Mouse (Mus musculus): ENCODE results near the gene Trank1.

Trank1 gene

DNA sequence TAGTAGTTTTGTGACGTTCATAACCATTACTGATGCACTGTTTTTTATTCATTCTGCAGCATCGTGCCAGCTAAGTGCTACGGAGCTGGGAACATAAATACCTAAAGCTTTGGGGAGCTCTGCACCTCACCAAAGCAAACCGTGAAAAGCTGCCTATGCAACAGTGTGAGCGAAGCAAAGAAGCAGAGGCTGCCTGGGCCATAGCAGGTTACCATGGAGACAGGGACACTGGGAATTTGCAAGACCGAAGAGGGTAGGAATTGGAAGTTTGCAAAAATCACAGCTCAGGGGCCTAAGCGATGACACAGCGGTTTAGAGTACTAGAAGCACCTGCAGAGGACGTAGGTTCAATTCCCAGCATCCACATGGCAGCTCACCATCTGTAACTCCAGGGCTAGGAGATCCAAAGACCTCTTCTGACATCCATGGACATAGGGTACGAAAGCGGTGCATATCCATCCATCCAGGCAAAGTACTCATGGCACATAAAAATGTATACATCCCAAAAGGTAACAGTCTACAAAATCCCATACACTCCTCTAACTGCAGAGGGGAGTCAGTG, 20.9 kb upstream of the Trank1 start:
- TF ChIP-seq GATA4 (IDR thresholded peaks at IDR 0.05; ENCODE audit: insufficient replicate concordance, low read length) = no peak

DNA sequence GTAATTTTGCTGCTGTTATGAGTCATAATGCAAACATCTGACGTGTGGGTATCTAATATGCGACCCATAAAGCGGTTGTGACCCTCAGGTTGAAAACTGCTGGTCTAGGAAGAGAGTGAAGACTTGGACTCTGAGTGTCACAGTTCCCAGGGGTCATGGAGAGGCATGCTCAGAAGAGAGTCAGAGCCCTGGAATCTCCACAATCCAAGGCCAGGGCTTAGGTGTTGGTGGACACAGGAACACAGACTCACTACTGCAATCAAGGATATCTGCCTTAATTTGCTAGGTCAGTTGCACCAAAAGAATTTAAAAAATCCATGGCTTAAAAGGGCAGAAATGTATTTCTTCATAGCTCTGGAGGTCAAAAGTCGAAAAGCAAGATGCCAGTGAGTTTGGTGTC, 18.3 kb upstream of the Trank1 start:
- TF ChIP-seq GATA4 (IDR thresholded peaks at IDR 0.05; ENCODE audit: insufficient replicate concordance, low read length) = no peak

DNA sequence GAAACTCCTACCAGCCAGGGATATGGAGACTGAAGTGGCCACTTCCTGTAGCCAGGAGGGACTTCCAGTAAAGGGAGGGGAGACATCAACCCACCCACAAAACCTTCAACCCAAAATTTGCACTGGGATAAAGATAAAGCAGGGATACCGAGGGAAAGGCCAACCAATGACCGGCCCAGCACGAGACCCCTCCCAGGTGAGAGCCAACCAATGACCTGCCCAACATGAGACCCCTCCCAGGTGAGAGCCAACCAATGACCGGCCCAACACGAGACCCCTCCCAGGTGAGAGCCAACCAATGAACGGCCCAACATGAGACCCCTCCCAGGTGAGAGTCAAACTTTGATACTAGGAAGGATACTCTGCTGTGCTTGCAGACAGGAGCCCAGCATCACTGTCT, 16.6 kb upstream of the Trank1 start:
- no peak for TF ChIP-seq GATA4 (IDR thresholded peaks at IDR 0.05; ENCODE audit: insufficient replicate concordance, low read length)

DNA sequence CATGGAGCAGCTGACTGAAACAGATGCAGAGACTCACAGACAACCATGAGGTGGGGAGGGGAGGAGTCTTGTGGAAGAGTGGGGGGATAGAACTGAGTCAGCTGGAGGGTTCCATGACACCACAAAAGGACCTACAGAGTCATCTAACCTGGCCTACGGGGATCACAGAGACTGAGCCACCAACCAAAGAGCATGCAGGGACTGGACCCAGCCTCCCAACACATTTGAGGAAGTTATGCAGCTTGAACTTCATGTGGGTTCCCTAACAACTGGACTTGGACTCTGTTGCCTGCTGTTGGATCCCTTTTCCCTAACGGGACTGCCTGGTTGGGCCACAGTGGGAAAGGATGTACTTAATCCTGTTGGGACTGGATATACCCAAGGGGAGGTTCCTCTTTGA, 16.2 kb upstream of the Trank1 start:
- no peak for TF ChIP-seq GATA4 (IDR thresholded peaks at IDR 0.05; ENCODE audit: insufficient replicate concordance, low read length)

DNA sequence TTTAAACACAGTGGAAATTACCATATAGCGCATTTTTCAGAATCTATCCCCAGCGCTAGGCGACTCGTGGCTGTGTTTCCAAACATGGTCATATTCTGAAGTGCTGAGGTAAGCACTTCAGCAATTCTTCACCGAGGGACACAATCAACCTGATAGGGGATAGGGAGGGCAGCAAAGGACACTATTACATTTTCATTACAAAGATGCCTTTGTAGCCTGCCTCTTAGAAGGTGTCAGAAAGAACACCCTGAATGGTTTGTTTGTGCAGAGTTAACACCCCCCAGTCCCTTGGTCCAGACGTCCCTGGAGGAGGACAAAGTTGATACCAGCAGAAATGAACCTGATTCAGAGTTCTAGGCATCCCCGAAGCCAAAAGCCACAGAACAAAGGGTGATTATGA, 15.1 kb upstream of the Trank1 start:
- no peak for TF ChIP-seq GATA4 (IDR thresholded peaks at IDR 0.05; ENCODE audit: insufficient replicate concordance, low read length)

DNA sequence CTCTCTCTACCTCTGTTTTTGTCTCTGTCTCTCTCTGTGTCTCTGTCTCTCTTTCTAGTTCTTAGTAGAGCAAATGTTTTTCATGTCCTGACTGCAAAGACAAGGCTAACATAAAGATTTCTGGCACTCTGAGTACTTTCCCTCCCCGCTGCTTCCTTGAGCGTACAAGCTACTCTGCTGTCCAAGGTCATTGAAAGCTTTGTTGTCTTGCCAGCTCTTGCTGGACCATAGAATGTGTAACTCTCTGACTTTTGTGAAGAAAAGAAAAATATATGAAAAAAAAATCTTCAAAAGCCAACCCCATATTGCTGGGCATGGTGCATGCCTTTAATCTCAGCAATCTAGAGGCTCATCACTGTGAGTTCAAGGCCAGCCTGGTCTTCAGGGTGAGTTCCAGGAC, 12.9 kb upstream of the Trank1 start:
- no peak for TF ChIP-seq GATA4 (IDR thresholded peaks at IDR 0.05; ENCODE audit: insufficient replicate concordance, low read length)

DNA sequence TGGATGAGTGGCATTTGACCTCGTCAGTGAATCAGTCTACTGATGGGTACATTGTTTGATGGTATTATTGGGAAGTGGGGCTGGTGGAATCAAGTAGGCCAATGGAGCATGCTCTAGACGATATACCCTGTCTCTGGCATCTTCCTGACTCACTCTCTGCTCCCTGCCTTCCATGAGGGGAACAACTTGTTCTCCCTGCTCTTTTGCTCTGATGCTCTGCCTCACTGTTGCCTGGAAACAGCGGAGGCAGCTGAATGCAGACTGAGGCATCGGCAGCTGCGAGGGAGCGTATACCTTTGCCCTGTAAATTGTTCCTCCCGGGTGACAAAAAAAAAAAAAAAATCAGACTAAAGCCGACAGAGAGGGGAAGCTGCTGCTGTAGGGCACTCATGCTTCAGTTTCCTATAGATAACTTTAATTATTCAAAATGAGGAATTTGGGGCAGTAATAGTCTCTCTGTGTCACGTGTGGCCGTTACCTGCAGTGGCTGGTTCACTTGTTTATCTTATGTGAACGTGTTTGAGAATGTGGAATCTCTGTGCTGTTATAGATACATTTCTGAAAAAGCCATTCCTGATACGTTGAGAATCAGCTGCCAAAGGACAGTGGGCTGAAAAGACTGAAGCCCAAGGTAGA, 9.2 kb upstream of the Trank1 start:
- TF ChIP-seq GATA4 (IDR thresholded peaks at IDR 0.05; ENCODE audit: insufficient replicate concordance, low read length) = no peak

DNA sequence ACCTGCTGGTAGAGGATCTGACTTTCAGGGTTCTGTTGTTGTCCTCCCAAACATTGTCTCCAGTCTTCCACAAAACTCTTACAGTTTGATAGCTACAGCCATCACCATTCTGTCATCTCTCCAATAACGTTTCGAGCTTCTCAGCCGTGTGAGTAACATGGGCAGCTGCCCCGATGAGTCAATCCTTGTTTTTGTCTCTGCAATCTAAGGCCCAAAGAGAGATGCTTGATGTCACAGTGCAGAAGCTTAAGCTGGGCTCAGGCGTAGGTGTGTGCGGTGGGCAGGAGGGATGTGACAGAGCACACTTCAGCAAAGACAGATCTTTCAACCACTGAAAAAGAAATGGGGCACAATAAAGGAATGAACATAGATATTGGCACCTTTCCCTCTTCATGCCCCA, 7.5 kb upstream of the Trank1 start:
- TF ChIP-seq GATA4 (IDR thresholded peaks at IDR 0.05; ENCODE audit: insufficient replicate concordance, low read length) = no peak

DNA sequence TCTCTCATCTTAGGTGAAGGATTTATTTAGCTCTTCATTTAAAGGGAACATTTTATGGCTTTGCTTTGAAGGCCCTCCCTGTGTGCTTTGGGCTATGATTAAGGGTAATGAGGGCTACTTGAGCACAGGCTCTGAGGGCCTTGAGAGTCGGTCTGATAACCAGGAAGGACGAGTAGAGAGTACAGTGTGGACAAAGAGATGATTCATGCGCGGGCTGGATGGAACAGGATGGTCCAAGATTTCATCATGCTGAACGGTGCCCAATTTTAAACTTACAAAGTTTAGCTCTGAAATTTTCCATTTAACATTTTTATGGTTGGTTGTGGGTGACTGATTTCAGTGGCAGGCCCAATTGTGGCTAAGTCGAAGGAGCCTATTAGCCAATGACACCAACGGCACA, 5.4 kb upstream of the Trank1 start:
- no peak for TF ChIP-seq GATA4 (IDR thresholded peaks at IDR 0.05; ENCODE audit: insufficient replicate concordance, low read length)

DNA sequence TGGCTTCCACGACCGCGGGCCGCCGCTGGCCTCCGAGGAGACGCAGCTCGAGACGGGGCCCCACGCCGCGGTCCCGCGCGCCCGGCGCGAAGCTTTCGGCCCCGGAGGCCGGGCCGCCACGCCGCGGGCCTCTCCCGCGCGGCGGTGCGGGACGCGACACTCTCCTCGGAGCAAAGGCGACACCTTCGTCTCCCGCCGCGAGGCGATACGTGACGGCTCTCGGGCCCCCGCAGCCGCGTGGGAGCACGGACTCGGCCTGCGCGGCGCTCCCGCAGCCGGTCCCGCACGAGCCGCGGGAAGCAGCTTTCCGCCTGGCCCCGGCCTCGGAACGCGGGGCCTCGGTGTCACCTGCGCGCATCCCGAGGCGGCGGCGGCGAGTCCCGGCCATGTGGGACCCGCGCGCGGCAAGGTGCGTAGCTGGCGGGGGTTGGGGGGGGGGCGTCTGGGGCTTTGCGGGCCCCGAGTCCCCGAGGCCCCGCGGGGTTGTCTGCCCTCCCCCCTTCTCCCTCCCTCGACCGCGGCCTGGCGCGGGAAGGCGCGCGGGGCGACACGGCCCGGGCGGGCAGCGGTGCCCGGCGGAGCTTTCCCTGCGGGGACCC, 403 bp downstream of the Trank1 start:
- TF ChIP-seq GATA4 (IDR thresholded peaks at IDR 0.05; ENCODE audit: insufficient replicate concordance, low read length) = no peak

DNA sequence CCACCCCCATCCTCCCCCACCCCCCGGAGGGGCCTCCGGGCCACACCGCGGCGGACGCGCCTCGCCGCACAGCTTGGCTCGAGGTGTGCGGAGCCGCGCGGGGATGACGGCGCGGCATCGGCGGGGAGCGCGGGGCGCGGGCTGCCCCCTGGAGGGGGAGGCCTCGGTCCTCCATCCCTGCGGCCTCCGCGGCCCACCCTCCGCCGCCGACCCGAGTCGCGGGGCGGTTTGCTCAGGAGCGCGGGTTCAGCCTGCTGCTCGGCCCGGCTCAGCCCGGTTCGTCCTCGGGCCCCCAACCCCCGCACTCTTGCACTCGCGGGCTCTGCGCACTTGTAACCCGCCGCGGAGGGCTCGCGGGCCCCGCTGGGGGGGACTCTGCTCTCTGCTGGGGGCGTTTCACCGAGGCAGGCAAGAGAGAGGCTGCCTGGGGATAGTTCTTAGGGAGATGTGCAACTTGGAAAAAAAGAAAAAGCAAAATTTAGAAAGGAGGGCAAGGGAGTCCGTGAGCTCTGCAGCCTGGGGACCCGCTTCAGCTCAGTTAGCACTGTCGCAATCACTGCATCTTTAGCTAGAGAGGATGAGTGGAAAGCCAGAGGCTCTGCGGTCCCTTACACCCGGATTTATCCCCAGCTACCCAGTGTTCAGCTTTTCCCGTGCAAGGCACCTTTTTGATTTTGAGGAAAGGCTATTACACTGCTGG, 1.1 kb downstream of the Trank1 start:
- TF ChIP-seq GATA4 (IDR thresholded peaks at IDR 0.05; ENCODE audit: insufficient replicate concordance, low read length) = no peak

DNA sequence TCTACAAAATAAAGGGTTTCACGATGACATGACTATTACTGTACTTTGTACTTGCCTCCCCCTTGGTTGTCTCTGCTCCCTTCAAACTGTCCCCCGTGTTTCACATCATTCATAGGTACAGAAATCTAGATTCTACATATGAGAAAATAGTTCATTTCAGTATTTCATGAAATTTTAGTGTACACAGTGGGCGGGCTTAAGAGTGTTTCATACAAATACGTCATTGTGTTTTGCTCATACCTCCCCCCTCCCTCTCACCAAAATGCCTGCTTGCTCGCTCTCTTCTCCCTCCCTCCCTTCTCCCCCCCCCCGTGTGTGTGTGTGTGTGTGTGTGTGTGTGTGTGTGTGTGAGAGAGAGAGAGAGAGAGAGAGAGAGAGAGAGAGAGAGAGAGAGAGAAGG, 1.8 kb downstream of the Trank1 start:
- TF ChIP-seq GATA4 (IDR thresholded peaks at IDR 0.05; ENCODE audit: insufficient replicate concordance, low read length) = no peak

DNA sequence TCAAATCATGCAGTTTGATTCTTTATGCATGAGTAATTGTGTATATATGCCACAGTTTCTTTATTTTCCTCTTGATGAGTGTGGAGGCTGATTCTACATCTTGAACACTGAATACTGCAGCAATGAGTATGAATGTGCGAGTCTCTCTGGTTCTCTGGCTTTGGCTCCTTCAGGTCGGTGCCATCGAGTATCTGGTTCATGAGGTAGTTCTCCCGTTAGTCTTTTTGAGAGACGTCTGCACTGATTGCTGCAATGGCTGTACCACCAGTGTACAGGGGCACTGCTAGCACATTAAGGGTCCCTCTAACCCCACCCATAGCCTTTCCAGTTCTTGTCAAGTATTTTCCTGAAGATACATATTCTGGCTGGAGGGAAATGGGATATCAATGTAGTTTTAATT, 2.3 kb downstream of the Trank1 start:
- no peak for TF ChIP-seq GATA4 (IDR thresholded peaks at IDR 0.05; ENCODE audit: insufficient replicate concordance, low read length)

DNA sequence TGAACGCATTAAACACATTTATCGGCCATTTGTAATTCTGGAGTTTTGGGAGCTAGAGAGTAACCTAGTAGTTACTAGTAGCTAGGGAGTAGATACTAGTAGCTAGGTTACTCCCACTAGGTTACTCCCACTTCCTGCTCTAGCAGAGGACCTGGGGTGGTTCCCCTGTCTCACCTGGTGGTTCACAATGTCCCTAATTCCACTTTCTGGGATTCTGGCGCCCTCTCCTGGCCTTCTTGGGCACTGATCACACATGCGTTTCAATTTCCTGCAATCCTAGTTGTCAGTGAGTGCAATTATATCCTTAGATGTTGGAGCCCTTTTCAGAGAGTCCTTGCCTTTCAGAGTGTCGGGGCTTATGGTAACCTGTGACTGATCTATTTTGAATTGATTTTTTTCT, 2.7 kb downstream of the Trank1 start:
- TF ChIP-seq GATA4 (IDR thresholded peaks at IDR 0.05; ENCODE audit: insufficient replicate concordance, low read length) = no peak

DNA sequence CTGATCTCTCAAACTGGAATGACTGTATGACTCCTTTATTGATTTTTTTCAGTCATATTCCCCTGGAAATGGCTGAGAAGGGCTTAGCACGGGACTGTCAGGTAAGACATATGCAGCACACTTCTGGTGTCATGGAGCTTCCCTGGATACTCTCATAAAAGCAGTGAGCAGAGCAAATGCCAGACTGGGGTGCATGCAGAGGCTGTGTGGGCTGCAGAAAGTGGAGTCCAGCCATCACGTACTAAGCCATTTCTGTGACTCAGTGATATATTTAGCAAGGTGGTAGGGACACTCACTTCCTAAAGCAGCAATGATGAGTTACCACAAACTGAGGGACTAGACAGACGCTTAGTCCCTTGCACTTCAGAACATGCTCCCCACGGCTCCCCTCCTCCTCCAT, 9.4 kb downstream of the Trank1 start:
- no peak for TF ChIP-seq GATA4 (IDR thresholded peaks at IDR 0.05; ENCODE audit: insufficient replicate concordance, low read length)

DNA sequence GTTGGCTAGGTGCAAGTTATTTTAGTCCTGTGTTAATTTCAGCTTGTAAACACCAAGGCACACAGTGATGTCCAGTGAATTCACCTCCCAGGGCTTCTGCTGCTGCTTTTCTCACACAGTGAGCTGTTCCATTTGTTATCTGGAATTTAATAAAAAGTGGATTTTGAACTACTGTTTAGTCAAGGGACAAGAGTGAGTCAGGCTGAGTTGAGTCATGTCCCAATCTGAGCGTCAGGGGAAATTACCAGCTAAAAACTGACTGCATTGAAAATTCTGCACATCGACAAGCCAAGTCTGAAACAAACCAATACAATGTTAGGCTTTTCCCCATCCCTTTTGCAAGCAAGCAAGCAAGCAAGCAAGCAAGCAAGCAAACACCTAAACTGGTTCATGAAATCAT, 13.3 kb downstream of the Trank1 start:
- no peak for TF ChIP-seq GATA4 (IDR thresholded peaks at IDR 0.05; ENCODE audit: insufficient replicate concordance, low read length)
